Mouse (Mus musculus): ENCODE measurements at regions not wholly inside any gene's neighbourhood (a gene's known extent, or its start where the extent isn't known, plus 50 kb on each side); places are given as distances from the start of the nearest gene placed in this dataset.

DNA sequence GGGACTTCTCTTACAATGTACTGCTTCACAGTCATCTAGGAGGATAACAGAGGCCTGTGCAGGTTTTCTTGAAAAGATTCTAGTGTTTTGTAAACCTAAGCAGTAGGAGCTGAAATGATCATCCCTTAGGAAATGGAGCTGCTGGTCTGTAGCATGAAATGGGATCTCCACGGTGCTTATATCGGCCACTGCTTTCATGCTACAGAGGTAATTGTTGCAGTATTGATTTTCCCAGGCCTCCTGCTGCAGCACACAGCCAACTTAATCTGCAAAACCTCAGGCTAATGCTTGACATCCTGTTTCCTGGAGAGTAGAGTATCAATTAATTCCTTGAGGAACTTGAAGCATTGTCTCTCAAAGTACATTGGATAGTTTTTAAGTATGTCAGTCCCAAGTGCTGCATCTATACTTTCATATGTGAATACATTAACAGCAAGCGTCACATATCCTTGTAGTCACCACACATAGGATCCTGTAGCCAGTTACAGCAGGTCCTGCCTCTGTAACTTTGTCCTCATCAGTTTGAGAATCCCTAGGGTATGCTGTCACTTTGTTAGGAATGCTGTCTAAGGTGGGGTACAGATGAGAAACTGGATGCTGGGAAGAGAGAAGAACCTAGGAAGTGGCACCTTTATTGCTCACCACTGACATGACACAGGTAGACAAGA, 108.3 kb upstream of the Dmac1 start:
- no peaks in the 10 kb centered on the region for H3K36me3 ChIP-seq (ENCODE audit: insufficient read depth, low read length)
- no peak for TF ChIP-seq CTCF (IDR thresholded peaks at IDR 0.05; ENCODE audit: low read depth)
- ATAC-seq (no peak), DNase-seq (ENCODE audit: low spot score) (no peak)
- H3K4me3 ChIP-seq (ENCODE audit: low read length) = no peak overlapping the region
- no peaks in the 10 kb centered on the region for H3K4me1 ChIP-seq (ENCODE audit: insufficient read depth, low read length)
- H3K9ac ChIP-seq (replicated peaks; ENCODE audit: low read length) = no peak overlapping the region
- no peak overlapping the region for H3K27ac ChIP-seq
- no peaks in the 10 kb centered on the region for H3K27me3 ChIP-seq (ENCODE audit: insufficient read depth, low read length)
- H3K9me3 ChIP-seq (ENCODE audit: low read length) = no peaks in the 10 kb centered on the region
- WGBS = 35% methylated on average over 3 of the region's 3 CpGs
- no peak overlapping the region for H3K4me2 ChIP-seq (ENCODE audit: low read depth, low read length)

DNA sequence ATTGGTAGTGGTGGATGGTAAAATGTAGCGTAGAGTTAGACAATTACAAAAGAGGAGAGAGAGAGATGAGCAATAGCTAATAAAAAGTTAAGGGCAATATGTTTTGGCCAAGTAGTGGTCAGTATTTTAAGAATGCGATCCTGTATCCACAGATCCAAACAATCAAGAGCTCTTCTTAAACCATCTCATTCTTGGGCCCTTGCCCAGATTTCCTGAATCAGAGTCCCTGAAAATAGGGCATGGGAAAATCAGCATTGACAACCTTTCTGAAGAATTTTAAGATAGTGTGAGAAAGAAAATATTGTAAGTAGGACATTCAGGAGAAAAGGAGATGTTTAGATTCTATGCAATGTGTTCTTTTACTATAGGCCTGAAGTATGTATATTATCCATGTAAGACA, 81.4 kb upstream of the Dmac1 start:
- DNase-seq (ENCODE audit: low spot score) = no peak
- H3K4me1 ChIP-seq (ENCODE audit: insufficient read depth, low read length) = no peaks in the 10 kb centered on the region
- no peak overlapping the region for H3K9ac ChIP-seq (replicated peaks; ENCODE audit: low read length)
- no peaks in the 10 kb centered on the region for H3K27me3 ChIP-seq (ENCODE audit: insufficient read depth, low read length)
- ATAC-seq = no peak
- 75% methylated on average over 2 of the region's 2 CpGs for WGBS
- H3K27ac ChIP-seq = no peak overlapping the region
- TF ChIP-seq CTCF (IDR thresholded peaks at IDR 0.05; ENCODE audit: low read depth) = no peak
- H3K9me3 ChIP-seq (ENCODE audit: low read length) = no peaks in the 10 kb centered on the region
- H3K4me2 ChIP-seq (ENCODE audit: low read depth, low read length) = no peak overlapping the region
- no peak overlapping the region for H3K4me3 ChIP-seq (ENCODE audit: low read length)
- H3K36me3 ChIP-seq (ENCODE audit: insufficient read depth, low read length) = no peaks in the 10 kb centered on the region

DNA sequence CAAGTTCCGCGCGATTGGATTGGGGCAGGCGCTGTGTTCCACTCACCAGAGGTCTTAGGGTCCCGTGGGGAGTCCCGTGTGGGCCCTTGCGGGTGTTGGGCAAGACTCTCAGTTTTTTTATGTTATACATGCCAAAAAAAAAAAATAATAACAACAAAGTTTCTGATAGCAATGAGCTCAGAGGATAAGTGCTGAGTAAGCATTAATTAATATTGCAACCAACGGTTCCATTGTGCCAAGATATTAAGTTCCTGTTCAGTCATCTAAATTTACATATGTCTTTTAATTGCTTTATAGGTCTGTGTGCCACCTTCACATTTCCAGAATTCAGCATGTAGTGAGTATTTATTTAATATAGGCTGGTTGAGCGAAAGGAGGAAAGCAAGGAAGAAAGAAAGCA, 77.5 kb upstream of the Dmac1 start:
- Histone ChIP-seq H3K4me1 (ENCODE audit: insufficient read depth, low read length) (no peaks in the 10 kb centered on the region), H3K9ac (replicated peaks; ENCODE audit: low read length) (no peak overlapping the region), H3K9me3 (ENCODE audit: low read length) (no peaks in the 10 kb centered on the region), H3K4me2 (ENCODE audit: low read depth, low read length) (no peak overlapping the region), H3K36me3 (ENCODE audit: insufficient read depth, low read length) (no peaks in the 10 kb centered on the region), H3K27me3 (ENCODE audit: insufficient read depth, low read length) (no peaks in the 10 kb centered on the region), H3K27ac (no peak overlapping the region), H3K4me3 (ENCODE audit: low read length) (no peak overlapping the region)
- no peak for ATAC-seq
- WGBS = 95% methylated on average over 5 of the region's 9 CpGs
- TF ChIP-seq CTCF (IDR thresholded peaks at IDR 0.05; ENCODE audit: low read depth) = no peak
- no peak for DNase-seq (ENCODE audit: low spot score)

DNA sequence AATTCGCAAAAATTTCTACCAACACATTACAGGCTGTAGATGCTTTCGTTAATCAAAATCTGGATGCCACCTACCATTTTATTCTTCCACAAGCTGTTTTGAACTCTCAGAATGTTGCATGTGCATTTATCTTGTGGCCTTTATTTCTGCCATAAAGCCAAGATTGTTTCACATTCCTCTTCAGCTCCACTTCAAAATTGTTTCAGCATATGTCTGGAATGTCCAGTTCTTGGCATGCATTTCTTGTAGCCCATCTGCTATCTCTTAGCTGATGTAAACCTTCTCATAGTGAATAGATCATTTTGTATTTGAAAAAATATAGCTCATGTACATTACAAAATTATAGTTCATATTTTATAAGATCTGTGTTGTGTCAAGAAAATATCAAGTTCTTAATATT, 56.4 kb upstream of the Dmac1 start:
- WGBS = 90% methylated on average over 2 of the region's 2 CpGs
- DNase-seq (ENCODE audit: low spot score) = no peak

DNA sequence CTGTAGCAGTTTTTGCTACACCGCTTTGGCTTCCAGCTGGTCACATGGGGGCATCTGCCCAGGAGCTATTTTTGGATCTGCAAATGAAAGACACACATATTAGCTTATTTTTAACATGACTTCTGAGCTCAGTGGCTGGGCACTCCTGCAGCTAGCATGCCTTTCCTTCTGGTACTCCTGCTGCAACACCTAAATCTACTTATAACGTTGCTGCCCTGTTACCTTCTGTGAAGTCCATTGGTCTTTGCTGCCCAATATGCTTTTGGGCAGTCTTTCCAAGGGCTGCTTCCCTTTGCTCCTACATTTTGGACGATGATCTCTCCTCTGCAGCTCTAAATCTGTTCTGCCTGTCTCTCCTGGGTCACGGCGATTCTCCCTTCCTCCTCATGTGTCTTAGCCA, 54.7 kb upstream of the Dmac1 start:
- no peaks in the 10 kb centered on the region for H3K36me3 ChIP-seq (ENCODE audit: insufficient read depth, low read length)
- ATAC-seq = no peak
- WGBS = 79% methylated on average over 5 of the region's 5 CpGs

More for the DNA sequence above, 56.4 kb upstream of the Dmac1 start:
- H3K36me3 ChIP-seq (ENCODE audit: insufficient read depth, low read length) = no peaks in the 10 kb centered on the region
- no peak overlapping the region for H3K27ac ChIP-seq
- no peaks in the 10 kb centered on the region for H3K4me1 ChIP-seq (ENCODE audit: insufficient read depth, low read length)
- H3K4me2 ChIP-seq (ENCODE audit: low read depth, low read length) = no peak overlapping the region
- no peaks in the 10 kb centered on the region for H3K27me3 ChIP-seq (ENCODE audit: insufficient read depth, low read length)
- no peak overlapping the region for H3K4me3 ChIP-seq (ENCODE audit: low read length)
- no peak for ATAC-seq
- no peaks in the 10 kb centered on the region for H3K9me3 ChIP-seq (ENCODE audit: low read length)
- H3K9ac ChIP-seq (replicated peaks; ENCODE audit: low read length) = no peak overlapping the region
- no peak for TF ChIP-seq CTCF (IDR thresholded peaks at IDR 0.05; ENCODE audit: low read depth)

DNA sequence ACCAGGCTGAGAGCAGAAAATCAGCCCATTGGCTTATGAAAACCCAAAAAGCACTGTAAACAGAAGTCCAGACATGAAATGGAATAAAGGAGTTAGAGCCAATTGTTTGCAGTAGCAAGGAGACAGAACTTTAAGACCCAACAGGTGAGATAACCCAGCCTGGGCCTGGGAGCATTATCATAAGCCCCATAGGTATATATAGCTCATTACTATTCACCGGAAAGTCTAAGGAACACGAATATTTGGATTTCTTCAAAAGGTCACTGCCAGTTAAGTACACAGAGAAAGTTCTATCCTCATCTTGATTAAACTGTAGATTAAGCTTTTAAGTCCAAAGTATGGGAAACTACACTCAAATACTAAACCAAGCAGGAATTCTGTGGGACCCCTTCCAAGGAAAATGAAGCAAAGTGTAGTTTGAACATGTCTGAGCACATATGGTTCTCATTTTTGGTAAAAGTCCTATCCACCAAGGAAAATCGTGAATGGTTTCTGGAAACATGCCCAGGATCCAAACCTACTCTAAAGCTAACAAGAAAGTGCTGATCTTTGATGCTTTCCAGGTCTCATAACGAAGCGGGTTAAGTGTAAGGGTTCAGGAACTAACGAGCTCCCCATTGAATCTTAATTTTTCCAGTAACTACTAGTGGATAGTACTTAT, 51.5 kb upstream of the Dmac1 start:
- no peak overlapping the region for H3K27ac ChIP-seq
- H3K4me2 ChIP-seq (ENCODE audit: low read depth, low read length) = no peak overlapping the region
- H3K4me3 ChIP-seq (ENCODE audit: low read length) = no peak overlapping the region
- H3K9me3 ChIP-seq (ENCODE audit: low read length) = no peaks in the 10 kb centered on the region
- no peak for ATAC-seq
- 70% methylated on average over 6 of the region's 6 CpGs for WGBS
- H3K4me1 ChIP-seq (ENCODE audit: insufficient read depth, low read length) = no peaks in the 10 kb centered on the region
- peak; percentile 2 for DNase-seq (ENCODE audit: low spot score)
- no peak overlapping the region for H3K9ac ChIP-seq (replicated peaks; ENCODE audit: low read length)
- no peaks in the 10 kb centered on the region for H3K36me3 ChIP-seq (ENCODE audit: insufficient read depth, low read length)
- no peaks in the 10 kb centered on the region for H3K27me3 ChIP-seq (ENCODE audit: insufficient read depth, low read length)
- TF ChIP-seq CTCF (IDR thresholded peaks at IDR 0.05; ENCODE audit: low read depth) = no peak

More for the DNA sequence above, 54.7 kb upstream of the Dmac1 start:
- no peak overlapping the region for H3K4me2 ChIP-seq (ENCODE audit: low read depth, low read length)
- H3K4me1 ChIP-seq (ENCODE audit: insufficient read depth, low read length) = no peaks in the 10 kb centered on the region
- no peak overlapping the region for H3K4me3 ChIP-seq (ENCODE audit: low read length)
- no peak overlapping the region for H3K27ac ChIP-seq
- H3K27me3 ChIP-seq (ENCODE audit: insufficient read depth, low read length) = no peaks in the 10 kb centered on the region
- no peaks in the 10 kb centered on the region for H3K9me3 ChIP-seq (ENCODE audit: low read length)
- no peak for TF ChIP-seq CTCF (IDR thresholded peaks at IDR 0.05; ENCODE audit: low read depth)
- DNase-seq (ENCODE audit: low spot score) = no peak
- no peak overlapping the region for H3K9ac ChIP-seq (replicated peaks; ENCODE audit: low read length)
